Mouse (Mus musculus): ENCODE measurements around the gene Gpx3.

The Gpx3 gene

GRCm38 (mm10) chr11:54912503-54913316 is 10.5 kb downstream of the Gpx3 start:
- DNase-seq (ENCODE audit: low spot score) = no peak

- no peak for DNase-seq (ENCODE audit: low spot score)
Observed at GRCm38 (mm10) chr11:54913841-54914240, 11.6 kb downstream of the Gpx3 start.

- DNase-seq (ENCODE audit: low spot score) = no peak
Observed at GRCm38 (mm10) chr11:54917461-54917860, 15.2 kb downstream of the Gpx3 start.

DNA sequence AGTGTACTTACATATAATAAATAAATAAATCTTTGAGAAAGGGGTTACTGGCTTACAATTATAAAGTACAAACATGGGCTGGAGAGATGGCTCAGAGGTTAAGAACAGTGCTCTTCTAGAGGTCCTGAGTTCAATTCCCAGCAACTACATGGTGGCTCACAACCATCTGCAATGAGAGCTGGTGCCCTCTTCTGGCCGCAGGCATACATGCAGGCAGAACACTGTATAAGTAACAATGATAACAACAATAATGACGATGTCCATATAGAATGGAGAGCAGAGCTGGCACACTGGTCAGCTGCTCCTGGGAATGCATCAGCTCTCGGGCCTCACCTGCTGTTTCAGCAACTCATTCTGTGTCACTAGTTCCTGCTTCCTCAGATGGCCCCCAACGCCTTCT is 16.0 kb downstream of the Gpx3 start:
- DNase-seq (ENCODE audit: low spot score) = no peak

- no peak for DNase-seq (ENCODE audit: low spot score)
Observed at GRCm38 (mm10) chr11:54920127-54920972, 18.1 kb downstream of the Gpx3 start.

DNA sequence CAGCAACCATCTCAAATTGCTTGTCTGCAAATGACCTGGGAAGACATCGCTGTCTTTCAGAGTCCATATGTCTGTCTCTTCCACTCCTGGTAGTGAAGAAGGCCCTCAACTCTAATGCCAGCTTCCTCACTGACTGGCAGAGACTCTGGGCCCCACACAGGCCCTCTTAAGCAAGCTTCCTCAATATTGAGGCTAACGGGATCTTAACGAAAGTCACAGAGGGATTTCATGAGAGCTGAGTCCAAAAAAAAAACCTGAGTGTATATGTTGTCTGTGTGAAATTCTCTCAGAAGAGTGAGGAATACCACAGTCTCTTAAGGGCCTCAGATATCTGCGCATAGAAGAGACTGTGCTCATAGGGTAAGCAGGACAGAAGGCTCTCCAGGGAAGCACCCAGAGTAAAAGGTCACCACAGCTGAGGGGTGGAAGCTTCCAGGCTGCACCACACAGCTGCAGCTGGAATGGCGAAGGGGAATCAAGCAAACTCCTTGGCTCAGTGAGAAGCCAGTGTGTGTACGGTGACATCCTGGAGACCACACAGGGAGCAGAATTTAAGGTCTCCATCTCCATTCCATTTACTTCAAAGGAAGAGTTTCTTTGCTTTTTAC is 18.8 kb downstream of the Gpx3 start:
- DNase-seq (ENCODE audit: low spot score) = no peak

DNA sequence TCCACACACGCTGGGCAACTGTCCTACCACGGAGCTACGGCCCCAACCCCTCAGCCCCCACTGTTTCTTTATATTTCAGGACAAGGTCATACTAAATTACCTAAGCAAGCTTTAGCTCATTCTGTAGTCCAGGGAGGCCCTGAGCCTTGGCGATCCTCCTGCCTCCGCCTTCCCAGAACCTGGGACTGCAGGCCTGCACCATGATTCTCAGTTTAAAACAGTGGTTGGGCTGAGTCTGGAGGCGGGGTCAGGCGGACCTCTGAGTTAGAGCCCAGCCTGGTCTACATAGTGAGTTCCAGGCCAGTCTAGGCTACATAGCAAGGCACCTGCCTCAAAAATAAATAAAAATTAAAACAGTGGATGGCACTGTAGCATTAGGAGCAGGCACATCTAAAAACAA is 19.5 kb downstream of the Gpx3 start:
- DNase-seq (ENCODE audit: low spot score) = peak; percentile 22

DNA sequence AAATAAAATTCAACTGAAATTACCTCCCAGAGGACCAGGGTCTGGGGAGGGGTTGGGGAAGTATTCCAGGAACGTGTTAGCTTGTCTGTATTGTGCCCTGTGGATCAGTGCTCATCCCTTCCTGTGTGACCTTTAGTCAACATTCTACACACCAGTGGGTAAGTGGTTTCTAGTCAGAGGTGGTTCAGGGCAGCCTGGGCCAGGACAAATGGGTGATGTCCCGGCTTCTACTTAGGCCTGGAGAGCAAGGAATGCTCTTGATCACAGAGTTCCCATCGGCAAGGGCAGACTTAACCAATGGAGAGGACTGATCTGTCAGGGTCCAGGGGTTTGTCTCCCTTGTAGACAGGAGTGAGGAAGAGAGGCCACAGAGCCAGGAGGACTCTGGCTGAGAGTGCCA is 20.2 kb downstream of the Gpx3 start:
- no peak for DNase-seq (ENCODE audit: low spot score)

GRCm38 (mm10) chr11:54924145-54924544 is 21.9 kb downstream of the Gpx3 start:
- no peak for DNase-seq (ENCODE audit: low spot score)

GRCm38 (mm10) chr11:54927346-54928140 is 25.3 kb downstream of the Gpx3 start:
- DNase-seq (ENCODE audit: low spot score) = peak; percentile 85

DNA sequence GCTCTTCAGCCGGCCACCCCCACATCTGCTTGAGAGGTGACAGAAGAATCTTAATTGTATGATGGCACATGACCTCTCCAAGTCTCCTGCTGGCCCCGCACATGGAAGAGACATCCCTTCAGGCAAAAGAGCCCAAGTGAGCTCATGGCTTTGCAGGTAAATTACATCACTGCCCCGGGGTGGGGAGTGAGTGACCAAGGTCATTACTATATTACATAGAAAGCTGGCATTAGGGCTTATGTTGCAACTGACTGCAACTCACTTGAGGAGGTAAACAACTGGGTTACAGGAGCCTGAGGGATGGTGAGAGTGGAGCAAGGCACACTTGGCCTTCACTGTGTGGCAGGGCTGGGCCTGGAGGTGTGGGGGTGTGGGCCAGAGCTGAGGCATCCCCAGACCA is 26.0 kb downstream of the Gpx3 start:
- no peak for DNase-seq (ENCODE audit: low spot score)

DNA sequence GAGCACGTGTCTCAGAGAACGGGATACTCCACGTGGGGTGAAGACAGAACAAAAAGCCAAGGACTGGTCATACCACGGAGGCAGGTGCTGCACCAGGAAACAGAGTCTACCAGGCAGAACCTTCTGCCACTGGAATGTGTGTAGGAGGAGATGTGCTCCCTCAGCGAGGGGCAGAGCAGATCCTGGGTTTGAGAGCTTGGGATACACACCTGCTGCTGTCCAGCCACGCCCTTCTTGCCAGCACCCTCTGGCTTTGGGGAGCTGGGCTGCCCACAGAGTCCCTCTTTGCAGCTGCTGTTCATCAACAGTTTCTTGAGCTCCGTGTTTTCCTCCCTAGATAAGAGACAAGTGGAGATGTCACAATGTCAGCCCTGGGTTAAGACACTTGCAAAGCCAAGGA is 26.6 kb downstream of the Gpx3 start:
- no peak for DNase-seq (ENCODE audit: low spot score)

DNA sequence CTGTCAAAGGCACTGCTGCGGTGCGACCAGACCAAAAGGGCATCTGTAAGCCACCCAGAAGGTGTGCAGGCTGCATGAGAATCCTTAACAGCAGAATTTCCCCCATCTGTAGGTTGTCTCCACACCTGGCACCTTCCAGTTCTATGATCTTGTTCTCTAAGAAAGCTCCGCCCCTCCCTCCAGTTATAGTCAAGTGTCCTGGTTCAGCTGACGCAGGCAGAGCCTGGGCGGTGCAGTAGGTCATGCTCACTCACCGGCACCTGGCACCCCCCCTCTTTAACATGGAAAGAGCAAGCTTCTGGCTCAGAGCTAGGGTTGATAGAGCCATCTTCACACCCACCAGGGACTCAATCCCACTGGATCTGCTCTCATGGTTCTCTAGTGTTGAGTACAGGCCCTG is 27.0 kb downstream of the Gpx3 start:
- no peak for DNase-seq (ENCODE audit: low spot score)

DNA sequence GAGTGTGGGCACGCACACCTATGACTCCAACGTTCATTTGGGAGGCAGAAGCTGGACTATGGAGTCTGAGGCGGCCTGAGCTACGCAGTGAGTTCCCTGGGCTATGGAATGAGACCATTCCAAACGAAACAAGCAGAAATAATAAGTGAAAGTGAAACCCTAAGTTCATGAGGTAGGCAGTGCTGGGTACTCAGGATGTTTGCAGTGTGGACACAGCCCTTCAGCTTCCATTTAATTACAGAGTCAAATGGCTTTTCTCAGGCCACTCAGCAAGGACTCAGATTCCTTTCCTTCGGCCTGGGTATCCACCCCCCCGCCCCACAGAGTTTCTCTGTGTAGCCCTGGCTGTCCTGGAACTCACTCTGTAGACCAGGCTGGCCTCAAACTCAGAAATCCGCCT is 27.5 kb downstream of the Gpx3 start:
- no peak for DNase-seq (ENCODE audit: low spot score)

DNA sequence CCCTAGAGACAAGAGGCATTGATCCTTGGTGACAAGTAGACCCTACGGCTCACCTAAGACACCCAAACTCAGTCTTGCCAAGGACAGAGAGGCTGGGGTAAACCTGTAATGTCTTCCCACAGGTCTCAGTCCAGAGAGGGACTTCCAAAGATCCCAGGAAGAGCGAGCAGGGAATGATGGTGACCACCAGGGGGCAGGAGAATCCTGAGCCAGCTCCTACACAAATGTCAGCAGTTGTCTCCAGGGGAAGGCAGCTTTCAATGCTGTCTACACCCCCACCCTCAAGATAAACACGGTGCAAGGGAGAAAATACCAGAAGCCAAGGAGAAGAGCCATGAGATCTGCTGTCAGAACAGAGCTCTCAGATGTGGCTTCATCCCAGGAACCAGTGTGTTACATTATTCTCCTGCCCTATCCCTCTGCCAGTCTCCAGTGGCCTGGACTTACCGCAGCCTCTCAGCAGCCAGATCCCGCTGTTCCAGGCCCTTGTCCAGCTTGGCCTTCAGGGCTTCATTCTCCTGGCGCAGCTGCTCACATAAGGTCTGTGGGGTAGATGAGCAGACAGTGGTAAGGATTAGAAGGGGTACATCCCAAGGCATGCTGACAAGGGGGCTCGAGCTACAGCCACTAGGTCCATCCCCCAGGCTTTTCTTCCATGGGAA is 28.2 kb downstream of the Gpx3 start:
- peak; percentile 78 for DNase-seq (ENCODE audit: low spot score)

GRCm38 (mm10) chr11:54931405-54932093 is 29.3 kb downstream of the Gpx3 start:
- peak; percentile 54 for DNase-seq (ENCODE audit: low spot score)

GRCm38 (mm10) chr11:54932540-54932939 is 30.3 kb downstream of the Gpx3 start:
- no peak for DNase-seq (ENCODE audit: low spot score)

- no peak for DNase-seq (ENCODE audit: low spot score)
Observed at GRCm38 (mm10) chr11:54934198-54934597, 31.9 kb downstream of the Gpx3 start.

DNA sequence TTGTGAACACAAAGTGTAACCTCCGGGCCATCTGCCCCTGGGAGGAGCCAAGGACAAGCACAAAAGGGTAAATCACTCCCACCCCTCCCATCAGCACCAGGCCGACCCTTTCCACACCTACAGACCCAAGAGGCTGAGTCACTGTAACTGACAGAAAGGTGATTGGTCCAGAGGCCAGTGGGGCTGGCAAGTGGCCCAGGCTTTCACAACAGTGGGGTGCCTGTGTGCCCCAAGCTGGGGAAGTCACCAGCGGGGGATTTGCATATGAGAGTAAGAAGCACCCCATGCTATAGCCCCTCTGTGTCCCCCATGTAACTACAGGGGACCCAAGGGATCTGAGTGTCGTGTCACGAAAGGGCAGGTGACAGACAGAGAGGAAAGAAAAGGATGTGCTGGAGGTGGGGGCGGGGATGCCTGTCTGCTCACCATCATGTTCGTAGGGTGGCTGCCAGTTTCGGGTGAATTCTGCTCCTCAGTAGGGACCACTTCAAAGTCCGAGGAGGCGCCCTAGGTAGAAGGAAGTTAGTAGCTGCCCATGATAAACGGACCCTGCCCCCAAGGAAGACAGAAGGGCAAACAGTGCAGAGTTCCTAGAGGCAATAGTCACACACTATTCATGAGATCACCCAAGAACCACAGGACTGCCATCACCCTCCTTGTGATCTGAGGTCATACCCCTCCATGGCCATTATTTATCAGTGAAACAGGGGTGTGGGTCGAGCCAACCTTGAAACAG is 34.0 kb downstream of the Gpx3 start:
- DNase-seq (ENCODE audit: low spot score) = no peak

GRCm38 (mm10) chr11:54936771-54937140 is 34.5 kb downstream of the Gpx3 start:
- DNase-seq (ENCODE audit: low spot score) = no peak

All from retina, embryonic 14.5 days (tissue).